Mouse (Mus musculus) midbrain, embryonic 12.5 days (tissue): ENCODE data around the gene Sptssb. TPM values are rescaled to one million over a fixed set of nuclear protein-coding genes. Genes with fewer than 3 reads are reported as not detected.

Source experiments
- ATAC-seq: fragments of 200-750 bp; cut with Nextera tagmentation; 2 replicates; pipeline ENCODE4 v1.8.0; 2017; ENCODE audit warnings: low read depth, moderate TSS enrichment, moderate library complexity; ENCODE audit not compliant: low FRiP score
- H3K27ac ChIP-seq: fragments of 300-500 bp; sonication (generic); replicated peaks from 2 replicates; pipeline ENCODE4 v1.5.1; 2016; ENCODE audit warnings: mild to moderate bottlenecking
- H3K27me3 ChIP-seq: fragments of 300-500 bp; sonication (generic); 2 replicates; pipeline ENCODE4 v1.6.1; 2016; ENCODE audit warnings: mild to moderate bottlenecking
- H3K36me3 ChIP-seq: fragments of 300-500 bp; sonication (generic); 2 replicates; pipeline ENCODE4 v1.6.1; 2016
- H3K4me1 ChIP-seq: fragments of 300-500 bp; sonication (generic); 2 replicates; pipeline ENCODE4 v1.6.1; 2016
- H3K4me2 ChIP-seq: fragments of 300-500 bp; sonication (generic); replicated peaks from 2 replicates; pipeline ENCODE4 v1.6.1; 2016; ENCODE audit warnings: mild to moderate bottlenecking, moderate library complexity
- H3K4me3 ChIP-seq: fragments of 300-500 bp; sonication (generic); 2 replicates; pipeline ENCODE4 v1.5.1; 2016; ENCODE audit warnings: mild to moderate bottlenecking
- H3K9ac ChIP-seq: fragments of 300-500 bp; sonication (generic); replicated peaks from 2 replicates; pipeline ENCODE4 v1.6.1; 2016; ENCODE audit warnings: mild to moderate bottlenecking, moderate library complexity
- H3K9me3 ChIP-seq: fragments of 300-500 bp; sonication (generic); 2 replicates; pipeline ENCODE4 v1.6.1; 2016; ENCODE audit warnings: mild to moderate bottlenecking
- WGBS: fragments of 180-500 bp; shearing (Covaris S2); methylation state at CpG from one replicate; pipeline ENCODE4 v1.1.7; 2016; 5-methylcytosine and 5-hydroxymethylcytosine counted together
- polyA plus RNA-seq: library from polyadenylated mRNA; unstranded; fragments of >200 nt; fragmentation: Nextera tagmentation; extraction: Ambion mirVana; gene quantifications from 2 replicates; pipeline ENCODE4 v1.2.1, GENCODE M21; 2016

The Sptssb gene
- polyA plus RNA-seq, 1 experiment from 2014 or later = 0.24 TPM

- no peak overlapping the region for H3K27ac ChIP-seq
- H3K4me2 ChIP-seq = no peak overlapping the region
- no peaks in the 10 kb centered on the region for H3K4me1 ChIP-seq
- no peaks in the 10 kb centered on the region for H3K9me3 ChIP-seq
- WGBS = 50% methylated on average over 3 of the region's 3 CpGs
- no peaks in the 10 kb centered on the region for H3K36me3 ChIP-seq
- no peak for ATAC-seq
- no peak overlapping the region for H3K4me3 ChIP-seq
- no peak overlapping the region for H3K9ac ChIP-seq
- no peaks in the 10 kb centered on the region for H3K27me3 ChIP-seq
Observed at GRCm38 (mm10) chr3:69819851-69820200, 39.9 kb downstream of the Sptssb start.

GRCm38 (mm10) chr3:69819146-69819850 lies 40.4 kb downstream of the Sptssb start:
- no peaks in the 10 kb centered on the region for H3K27me3 ChIP-seq
- no peaks in the 10 kb centered on the region for H3K9me3 ChIP-seq
- no peak for ATAC-seq
- H3K36me3 ChIP-seq = no peaks in the 10 kb centered on the region
- no peak overlapping the region for H3K4me3 ChIP-seq
- no peak overlapping the region for H3K4me2 ChIP-seq
- H3K27ac ChIP-seq = no peak overlapping the region
- no peak overlapping the region for H3K9ac ChIP-seq
- 76% methylated on average over 7 of the region's 7 CpGs for WGBS
- H3K4me1 ChIP-seq = no peaks in the 10 kb centered on the region

DNA sequence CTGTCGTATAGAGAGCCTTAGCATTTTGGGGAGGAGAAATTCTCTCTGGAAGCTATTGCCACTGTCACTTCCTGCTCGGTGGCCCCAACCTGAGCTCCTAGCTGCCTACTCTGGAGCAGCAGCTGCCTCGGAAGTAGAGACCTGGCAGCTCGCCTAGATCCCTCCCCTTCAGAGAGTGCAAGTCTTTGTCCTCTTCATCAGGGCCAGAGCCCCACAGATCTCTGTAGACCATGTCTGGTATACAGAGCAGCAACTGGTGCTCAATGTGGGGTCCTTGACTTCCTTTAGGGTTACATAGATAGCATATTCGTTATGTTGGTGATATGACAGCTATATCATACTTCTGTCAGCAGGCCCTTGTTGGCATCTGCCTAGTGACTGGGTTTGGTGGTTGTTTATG lies 41.3 kb downstream of the Sptssb start:
- H3K9ac ChIP-seq = no peak overlapping the region
- H3K4me1 ChIP-seq = no peaks in the 10 kb centered on the region
- 85% methylated on average over 5 of the region's 5 CpGs for WGBS
- H3K4me2 ChIP-seq = no peak overlapping the region
- ATAC-seq = no peak
- H3K27me3 ChIP-seq = no peaks in the 10 kb centered on the region
- H3K36me3 ChIP-seq = no peaks in the 10 kb centered on the region
- no peak overlapping the region for H3K4me3 ChIP-seq
- H3K9me3 ChIP-seq = no peaks in the 10 kb centered on the region
- H3K27ac ChIP-seq = no peak overlapping the region

DNA sequence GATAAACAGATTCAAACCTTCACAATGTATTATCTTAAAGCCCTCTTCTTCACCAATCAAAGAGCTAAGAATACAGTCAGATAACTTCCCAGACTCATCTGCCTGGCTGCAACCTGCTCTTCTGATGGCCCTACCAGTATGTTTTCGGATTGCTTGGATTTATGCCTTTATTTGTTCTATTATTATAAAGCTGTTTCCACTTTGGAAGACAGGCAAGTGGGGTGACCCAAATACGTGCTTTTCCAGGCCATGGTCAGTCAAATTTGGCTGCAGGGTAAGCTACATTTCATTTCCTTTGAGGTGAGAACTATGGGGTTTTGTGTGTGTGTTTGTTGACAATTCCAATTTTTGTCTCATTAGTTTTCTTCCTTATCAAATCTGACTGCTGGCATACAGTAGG lies 43.2 kb downstream of the Sptssb start:
- WGBS = 86% methylated on average over 2 of the region's 2 CpGs
- no peak overlapping the region for H3K4me2 ChIP-seq
- H3K27me3 ChIP-seq = no peaks in the 10 kb centered on the region
- no peak overlapping the region for H3K27ac ChIP-seq
- no peak overlapping the region for H3K4me3 ChIP-seq
- no peaks in the 10 kb centered on the region for H3K9me3 ChIP-seq
- no peaks in the 10 kb centered on the region for H3K4me1 ChIP-seq
- H3K9ac ChIP-seq = no peak overlapping the region
- no peaks in the 10 kb centered on the region for H3K36me3 ChIP-seq
- no peak for ATAC-seq

DNA sequence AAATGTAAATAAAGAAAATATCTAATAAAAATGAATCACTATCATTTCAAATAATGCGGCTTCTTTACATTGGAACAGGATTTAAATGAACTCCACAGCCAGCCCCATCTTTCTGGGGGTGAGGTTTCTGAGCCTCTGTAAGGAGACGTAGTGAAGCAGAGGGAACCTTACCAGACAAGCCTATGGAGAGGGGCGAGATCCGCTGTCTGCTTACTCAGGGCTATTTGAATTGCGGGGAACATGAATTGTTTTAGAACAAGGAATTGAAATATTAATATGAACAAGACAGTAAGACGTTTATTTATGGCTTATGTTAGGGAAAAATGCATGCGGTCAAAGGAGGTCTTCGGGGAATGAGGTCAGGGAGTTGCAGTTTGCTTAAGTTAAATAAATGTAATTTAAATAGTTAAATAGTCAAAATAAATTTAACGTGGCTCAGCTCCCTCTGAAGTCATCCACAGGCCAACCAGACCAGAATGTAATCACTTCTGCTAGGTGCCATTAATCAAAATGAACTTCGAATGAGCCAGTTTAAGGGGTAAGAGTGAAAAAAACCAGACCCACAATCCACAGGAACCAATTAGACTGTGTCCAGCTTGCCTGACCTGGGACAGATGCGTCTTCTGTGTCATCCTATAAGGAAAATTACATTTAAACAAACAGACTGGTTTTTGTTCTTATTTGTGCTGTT lies 46.6 kb downstream of the Sptssb start:
- Histone ChIP-seq H3K36me3 (no peaks in the 10 kb centered on the region), H3K4me2 (no peak overlapping the region), H3K4me1 (no peaks in the 10 kb centered on the region), H3K9me3 (no peaks in the 10 kb centered on the region), H3K9ac (no peak overlapping the region), H3K4me3 (no peak overlapping the region), H3K27me3 (no peaks in the 10 kb centered on the region), H3K27ac (no peak overlapping the region)
- ATAC-seq = no peak
- 83% methylated on average over 11 of the region's 11 CpGs for WGBS

DNA sequence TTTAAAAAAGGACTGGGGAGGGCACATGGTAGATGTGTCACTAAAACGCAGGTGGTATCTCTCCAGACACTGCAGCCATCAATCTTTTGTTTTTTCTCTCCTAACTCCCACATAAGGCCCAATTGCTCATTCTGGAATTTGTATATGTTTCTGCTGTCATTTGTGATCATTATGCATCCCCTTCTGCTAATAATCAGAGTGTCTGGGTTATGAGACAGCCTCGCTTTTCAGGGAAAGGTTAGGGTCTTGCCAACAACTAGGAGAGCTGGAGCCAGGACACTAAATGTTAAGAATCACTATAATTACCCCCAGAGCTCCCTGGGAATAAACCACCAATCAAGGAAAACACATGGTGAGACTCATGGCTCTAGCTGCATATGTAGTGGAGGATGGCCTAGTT lies 47.3 kb downstream of the Sptssb start:
- no peaks in the 10 kb centered on the region for H3K9me3 ChIP-seq
- ATAC-seq = no peak
- H3K27ac ChIP-seq = no peak overlapping the region
- H3K4me1 ChIP-seq = no peaks in the 10 kb centered on the region
- no peak overlapping the region for H3K4me2 ChIP-seq
- no peaks in the 10 kb centered on the region for H3K27me3 ChIP-seq
- H3K4me3 ChIP-seq = no peak overlapping the region
- 86% methylated on average over 2 of the region's 2 CpGs for WGBS
- no peaks in the 10 kb centered on the region for H3K36me3 ChIP-seq
- H3K9ac ChIP-seq = no peak overlapping the region

DNA sequence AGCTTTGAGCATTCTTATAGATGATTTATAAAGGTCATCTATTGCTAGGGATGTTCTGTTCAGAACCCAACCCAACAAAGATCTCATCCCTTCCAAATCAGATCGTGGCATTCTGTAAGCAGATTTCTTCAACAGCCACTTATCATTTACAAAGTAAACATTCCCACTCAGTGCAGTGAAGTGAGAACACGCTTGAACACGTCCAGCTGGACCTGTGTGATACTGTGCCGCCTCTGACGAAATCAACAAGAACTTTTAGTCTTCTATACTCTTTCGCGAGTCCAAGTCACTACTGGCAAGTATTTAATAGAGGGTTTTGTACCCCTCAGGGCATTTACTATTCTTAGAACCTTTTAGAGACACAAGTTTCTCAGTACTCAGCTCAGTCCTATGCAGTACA lies 51.3 kb downstream of the Sptssb start:
- Histone ChIP-seq H3K4me1 (no peaks in the 10 kb centered on the region), H3K27me3 (no peaks in the 10 kb centered on the region), H3K4me3 (no peak overlapping the region), H3K36me3 (no peaks in the 10 kb centered on the region), H3K27ac (no peak overlapping the region), H3K9ac (no peak overlapping the region), H3K4me2 (no peak overlapping the region), H3K9me3 (no peaks in the 10 kb centered on the region)
- no peak for ATAC-seq
- 86% methylated on average over 7 of the region's 7 CpGs for WGBS

- 80% methylated on average over 1 of the region's 1 CpGs for WGBS
- Histone ChIP-seq H3K4me3 (no peak overlapping the region), H3K9ac (no peak overlapping the region), H3K4me1 (no peaks in the 10 kb centered on the region), H3K9me3 (no peaks in the 10 kb centered on the region), H3K36me3 (no peaks in the 10 kb centered on the region), H3K4me2 (no peak overlapping the region), H3K27me3 (no peaks in the 10 kb centered on the region), H3K27ac (no peak overlapping the region)
- no peak for ATAC-seq
Observed at GRCm38 (mm10) chr3:69803137-69803536, 56.6 kb downstream of the Sptssb start.

DNA sequence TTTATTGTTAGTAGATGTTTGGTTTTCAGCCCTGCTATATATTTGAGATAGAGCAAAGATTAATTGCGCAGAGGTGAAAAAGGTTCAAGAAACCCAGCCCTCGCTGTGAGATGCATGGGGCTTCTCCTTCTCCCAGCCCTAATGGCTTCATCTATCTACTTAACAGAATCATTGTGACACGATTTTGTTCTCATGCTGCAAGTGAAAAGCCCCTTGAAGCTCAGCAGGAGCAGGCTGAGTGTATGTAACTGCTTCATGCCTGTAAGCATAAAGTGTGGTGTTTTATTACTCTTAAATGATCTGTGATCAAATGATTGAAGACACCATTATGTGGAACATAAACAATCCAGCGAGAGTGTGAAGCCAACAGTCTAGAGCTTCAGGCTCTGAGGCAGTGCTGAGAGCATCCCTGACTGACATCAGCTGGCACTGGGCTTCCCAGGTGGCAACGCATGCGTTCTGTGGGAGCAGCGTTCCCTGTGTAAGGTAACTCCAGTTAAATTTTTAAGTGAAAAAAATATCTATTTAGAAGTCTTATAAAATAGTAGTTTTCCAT lies 58.8 kb downstream of the Sptssb start:
- H3K4me1 ChIP-seq = no peaks in the 10 kb centered on the region
- no peak overlapping the region for H3K4me2 ChIP-seq
- H3K27me3 ChIP-seq = no peaks in the 10 kb centered on the region
- no peak overlapping the region for H3K4me3 ChIP-seq
- no peaks in the 10 kb centered on the region for H3K9me3 ChIP-seq
- H3K36me3 ChIP-seq = no peaks in the 10 kb centered on the region
- 82% methylated on average over 7 of the region's 7 CpGs for WGBS
- H3K27ac ChIP-seq = no peak overlapping the region
- ATAC-seq = no peak
- no peak overlapping the region for H3K9ac ChIP-seq

DNA sequence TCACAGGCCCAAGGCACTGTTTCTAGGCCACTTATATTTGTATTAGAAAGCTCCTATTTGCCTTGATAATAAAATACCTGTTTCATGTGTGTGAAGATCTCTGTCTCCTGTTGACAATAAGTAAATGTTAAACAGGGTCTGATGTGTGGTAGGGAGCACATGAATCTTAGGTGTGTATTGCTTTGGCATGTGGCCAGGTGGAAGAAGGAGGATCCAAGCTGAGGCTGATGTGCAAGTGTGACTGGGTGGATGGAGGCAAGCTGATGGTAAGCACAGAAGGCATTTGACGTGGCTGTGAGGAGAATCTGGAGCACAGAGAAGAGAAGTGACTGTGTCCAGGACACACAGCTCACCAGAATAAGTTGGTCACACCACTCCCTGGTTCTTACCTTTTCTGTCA lies 60.6 kb downstream of the Sptssb start:
- H3K36me3 ChIP-seq = no peaks in the 10 kb centered on the region
- no peak for ATAC-seq
- no peak overlapping the region for H3K9ac ChIP-seq
- H3K4me2 ChIP-seq = no peak overlapping the region
- H3K27ac ChIP-seq = no peak overlapping the region
- no peaks in the 10 kb centered on the region for H3K4me1 ChIP-seq
- 77% methylated on average over 1 of the region's 1 CpGs for WGBS
- no peaks in the 10 kb centered on the region for H3K9me3 ChIP-seq
- H3K4me3 ChIP-seq = no peak overlapping the region
- no peaks in the 10 kb centered on the region for H3K27me3 ChIP-seq

- H3K4me1 ChIP-seq = no peaks in the 10 kb centered on the region
- H3K4me2 ChIP-seq = no peak overlapping the region
- no peaks in the 10 kb centered on the region for H3K36me3 ChIP-seq
- H3K9ac ChIP-seq = no peak overlapping the region
- no peak overlapping the region for H3K27ac ChIP-seq
- no peak overlapping the region for H3K4me3 ChIP-seq
- no peaks in the 10 kb centered on the region for H3K9me3 ChIP-seq
- ATAC-seq = no peak
- WGBS = 91% methylated on average over 2 of the region's 2 CpGs
- no peaks in the 10 kb centered on the region for H3K27me3 ChIP-seq
Observed at GRCm38 (mm10) chr3:69797969-69798368, 61.8 kb downstream of the Sptssb start.

GRCm38 (mm10) chr3:69797533-69797932 lies 62.2 kb downstream of the Sptssb start:
- Histone ChIP-seq H3K4me2 (no peak overlapping the region), H3K27me3 (no peaks in the 10 kb centered on the region)
- WGBS = 91% methylated on average over 4 of the region's 4 CpGs

More at GRCm38 (mm10) chr3:69797533-69797932, 62.2 kb downstream of the Sptssb start:
- no peak overlapping the region for H3K27ac ChIP-seq
- H3K9me3 ChIP-seq = no peaks in the 10 kb centered on the region
- ATAC-seq = no peak
- H3K9ac ChIP-seq = no peak overlapping the region
- no peak overlapping the region for H3K4me3 ChIP-seq
- no peaks in the 10 kb centered on the region for H3K4me1 ChIP-seq
- no peaks in the 10 kb centered on the region for H3K36me3 ChIP-seq
